Mouse (Mus musculus) layer of hippocampus, postnatal 14 days (tissue): ENCODE measurements around the gene Tm9sf4. TPM values are rescaled to one million over a fixed set of nuclear protein-coding genes. Genes with fewer than 3 reads are reported as not detected.

Source experiments
- DNase-seq, 2 experiments: peaks; one replicate each; pipeline ENCODE4 v3.0.0; 2021 to 2022; ENCODE audit warnings: low spot score in 2 of 2, mixed read lengths in 1 of 2
- total RNA-seq, 2 experiments: library from RNA; stranded (reverse); gene quantifications; 2 replicates each; pipeline ENCODE4 v1.2.3; 2021

Tm9sf4 gene
- total RNA-seq, 2 experiments from 2014 or later: 93.0 to 93.3 TPM

DNA sequence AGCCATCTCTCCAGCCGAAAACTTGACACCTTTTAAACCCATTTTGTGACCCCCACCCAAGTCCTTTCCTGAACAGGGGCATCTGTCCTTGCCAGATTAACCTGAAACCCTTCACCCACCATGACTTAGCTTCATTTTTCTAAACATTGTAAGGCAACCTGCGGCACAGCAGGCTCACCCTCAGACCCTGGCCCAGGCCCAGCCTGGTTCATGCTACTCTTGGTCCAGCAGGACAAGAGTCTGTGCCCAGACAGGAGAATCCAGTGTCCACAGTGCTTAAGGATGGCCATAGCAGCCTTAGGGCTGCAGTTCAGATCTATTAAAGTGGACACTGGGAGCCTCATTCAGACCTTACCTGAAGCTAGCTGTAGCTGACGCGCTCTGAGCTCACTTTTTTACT lies 52.2 kb downstream of the Tm9sf4 start:
- DNase-seq: no peak

DNA sequence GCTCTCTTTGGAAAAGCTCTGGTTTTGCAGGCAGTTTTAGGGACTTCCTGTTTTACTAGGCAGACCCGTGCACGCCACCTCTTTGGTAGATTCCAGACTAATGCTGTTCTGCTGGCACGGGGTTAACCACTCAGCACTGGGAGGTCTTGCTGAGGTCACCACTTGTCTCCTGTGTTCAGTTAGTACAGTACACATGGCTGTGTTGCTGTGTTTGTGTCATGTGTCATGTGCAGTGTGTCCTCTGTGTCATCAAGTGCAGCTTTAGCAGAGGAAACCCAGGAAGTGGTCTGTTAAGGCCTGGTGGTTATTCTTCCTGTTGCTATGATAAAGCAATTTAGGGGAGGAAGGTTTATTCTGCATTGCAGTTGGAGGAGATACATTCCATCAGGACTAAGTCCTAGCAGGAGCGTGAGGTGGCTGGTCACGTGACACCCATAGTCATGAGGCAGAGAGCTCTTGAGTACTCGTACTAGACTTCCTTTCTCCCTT lies 53.7 kb downstream of the Tm9sf4 start:
- DNase-seq: no peak

GRCm38 (mm10) chr2:153215421-153215820 lies 54.3 kb downstream of the Tm9sf4 start:
- DNase-seq: no peak

DNA sequence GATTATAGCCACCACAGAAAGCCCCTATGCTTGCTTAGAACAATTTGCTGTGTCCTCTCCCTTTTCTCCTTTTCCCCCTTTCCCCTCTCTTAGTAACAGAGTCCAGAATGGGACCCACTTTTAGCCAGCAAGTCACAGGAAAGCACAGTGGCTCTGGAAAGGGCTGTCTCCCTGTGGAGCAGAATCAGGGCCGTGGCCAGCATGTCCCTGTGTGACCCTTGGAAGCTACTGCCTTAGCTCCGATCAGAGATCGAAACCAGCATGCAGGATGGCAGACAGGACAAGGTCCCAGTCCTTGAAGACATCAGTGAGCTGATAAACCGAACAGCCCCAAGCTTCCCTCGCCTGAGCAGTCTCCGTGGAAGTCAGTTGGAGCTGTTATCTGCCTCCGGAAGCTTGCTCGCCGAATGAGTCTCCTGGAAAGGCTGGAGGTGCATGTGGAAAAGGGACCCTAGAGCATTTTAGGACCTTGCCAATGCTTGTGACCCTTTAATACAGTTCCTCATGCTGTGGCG lies 56.8 kb downstream of the Tm9sf4 start:
- no peak for DNase-seq

DNA sequence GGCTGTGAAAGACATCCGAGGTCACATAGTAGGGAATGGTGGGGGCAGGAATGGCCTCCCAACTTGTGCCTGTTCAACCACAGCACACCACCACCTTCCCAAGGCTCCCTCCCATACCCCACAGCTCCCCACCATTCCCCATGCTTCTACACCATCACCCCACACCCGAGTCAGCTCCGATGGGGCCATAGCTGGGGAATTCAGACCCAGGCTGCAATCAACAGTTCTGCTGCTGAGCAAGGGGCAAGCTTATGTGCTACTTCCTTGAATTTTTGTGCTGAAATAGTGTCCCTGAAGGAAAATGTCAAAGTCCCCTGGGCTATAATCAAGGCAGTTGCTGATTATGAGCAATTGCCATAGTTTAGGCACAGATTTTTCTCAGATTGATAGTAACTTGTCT lies 57.4 kb downstream of the Tm9sf4 start:
- no peak for DNase-seq

DNA sequence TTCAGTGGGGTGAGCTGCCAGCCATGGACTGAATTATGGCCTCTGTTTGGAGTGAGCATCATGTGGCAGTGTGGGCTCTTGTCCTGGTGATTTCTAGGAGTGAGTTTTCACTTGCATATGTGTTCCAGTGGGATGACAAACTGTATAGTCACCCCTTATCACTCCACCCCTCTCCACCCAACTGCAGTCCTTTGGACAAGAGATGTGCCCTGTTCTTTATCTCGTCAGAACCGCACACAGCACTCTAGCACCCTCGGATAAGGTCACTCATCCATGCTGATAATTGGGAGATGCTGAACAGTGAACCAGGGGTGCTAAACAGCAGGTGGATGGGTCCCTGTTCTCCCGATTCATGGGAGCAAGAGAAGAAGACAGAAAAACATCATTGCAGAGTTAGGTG lies 60.5 kb downstream of the Tm9sf4 start:
- no peak for DNase-seq

DNA sequence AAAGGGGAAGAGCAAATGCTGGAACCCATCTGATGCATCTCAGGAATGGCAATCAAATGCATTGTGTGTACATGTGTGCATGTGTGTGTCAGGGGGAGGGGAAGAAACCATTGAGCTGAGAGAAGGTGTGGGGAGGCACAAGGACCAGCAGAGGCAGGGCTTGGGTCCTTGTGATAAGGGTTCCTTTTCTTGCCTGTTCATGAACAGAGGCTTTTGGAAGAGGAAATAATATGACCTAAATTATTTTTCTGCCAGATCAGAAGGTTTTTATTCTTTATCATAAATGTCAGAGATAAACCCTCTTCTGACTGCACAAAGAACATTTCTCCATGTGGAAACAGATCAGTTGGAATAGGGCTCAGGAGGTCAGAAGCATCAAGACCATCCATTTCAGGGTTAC lies 61.0 kb downstream of the Tm9sf4 start:
- no peak for DNase-seq

GRCm38 (mm10) chr2:153222566-153222965 lies 61.5 kb downstream of the Tm9sf4 start:
- DNase-seq: no peak

GRCm38 (mm10) chr2:153224946-153225594 lies 64.0 kb downstream of the Tm9sf4 start, which contains the start of gene Tspyl3:
Gene Tspyl3 (minus strand): TSS chr2:153225441.
- peak; percentile 59 to 63 for DNase-seq

- no peak for DNase-seq
Measured at GRCm38 (mm10) chr2:153225595-153225953, 64.5 kb downstream of the Tm9sf4 start.

- no peak for DNase-seq
Measured at GRCm38 (mm10) chr2:153227959-153228358, 66.9 kb downstream of the Tm9sf4 start.

GRCm38 (mm10) chr2:153228523-153228922 lies 67.4 kb downstream of the Tm9sf4 start:
- DNase-seq: no peak

DNA sequence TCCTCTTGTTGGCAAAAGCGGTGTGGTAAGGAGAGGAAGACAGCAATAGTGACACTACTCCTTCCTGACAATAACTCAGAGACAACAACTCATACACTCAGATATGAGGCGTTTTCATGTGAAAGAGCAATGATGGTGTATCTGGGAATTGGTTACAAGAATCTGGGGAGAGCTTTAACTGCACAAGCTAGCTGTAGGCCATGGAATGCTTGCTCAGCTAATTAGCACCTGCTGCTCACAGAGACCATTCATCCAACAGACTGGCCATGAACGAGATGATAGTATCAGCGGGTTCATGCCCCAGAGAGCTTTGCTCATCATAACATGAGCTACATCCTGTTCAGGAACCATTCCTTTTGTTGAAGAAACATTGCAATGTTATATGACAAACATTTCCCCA lies 76.1 kb downstream of the Tm9sf4 start:
- no peak for DNase-seq

- DNase-seq: no peak
Measured at GRCm38 (mm10) chr2:153237891-153238290, 76.8 kb downstream of the Tm9sf4 start.

- DNase-seq: no peak
Measured at GRCm38 (mm10) chr2:153238406-153238805, 77.3 kb downstream of the Tm9sf4 start.

DNA sequence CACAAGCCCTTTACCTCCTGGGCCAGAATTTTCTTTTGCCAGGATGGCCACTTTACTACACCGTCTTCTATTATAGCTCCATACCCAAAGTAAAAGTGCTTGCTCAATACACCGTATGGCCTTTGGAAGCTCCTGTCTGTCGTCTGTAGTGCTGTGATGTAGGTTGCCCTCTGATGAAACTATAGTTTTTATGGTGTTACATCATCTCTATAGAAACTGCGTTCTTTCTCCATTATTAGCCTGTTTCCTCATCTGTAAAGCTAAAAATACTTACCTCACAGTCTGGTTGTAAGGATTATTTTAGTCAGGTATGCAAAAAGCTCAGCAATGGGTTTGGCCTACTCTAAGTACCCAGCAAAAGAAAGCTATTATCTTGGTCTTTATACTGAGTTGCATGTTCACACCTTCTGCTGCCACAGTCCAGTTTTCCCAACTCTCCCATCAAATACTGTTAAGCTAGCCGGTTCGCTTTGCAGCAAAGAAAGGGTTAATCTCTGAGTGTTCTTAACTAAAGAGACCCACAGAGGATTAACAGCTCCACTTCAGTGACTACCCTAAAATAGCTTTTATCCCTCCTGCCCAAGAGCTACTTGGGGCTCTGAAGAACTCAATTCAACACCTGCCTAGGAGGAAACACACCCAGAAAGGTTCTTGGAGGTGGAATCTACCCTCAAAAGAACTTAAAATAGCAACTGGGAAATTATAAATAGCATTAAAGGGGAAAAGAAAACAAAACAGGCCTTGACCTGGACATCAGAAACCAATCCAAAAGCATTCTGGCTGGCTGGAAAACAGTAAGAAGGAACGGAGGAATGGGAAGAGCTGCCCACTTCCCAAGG lies 78.1 kb downstream of the Tm9sf4 start:
- no peak for DNase-seq

DNA sequence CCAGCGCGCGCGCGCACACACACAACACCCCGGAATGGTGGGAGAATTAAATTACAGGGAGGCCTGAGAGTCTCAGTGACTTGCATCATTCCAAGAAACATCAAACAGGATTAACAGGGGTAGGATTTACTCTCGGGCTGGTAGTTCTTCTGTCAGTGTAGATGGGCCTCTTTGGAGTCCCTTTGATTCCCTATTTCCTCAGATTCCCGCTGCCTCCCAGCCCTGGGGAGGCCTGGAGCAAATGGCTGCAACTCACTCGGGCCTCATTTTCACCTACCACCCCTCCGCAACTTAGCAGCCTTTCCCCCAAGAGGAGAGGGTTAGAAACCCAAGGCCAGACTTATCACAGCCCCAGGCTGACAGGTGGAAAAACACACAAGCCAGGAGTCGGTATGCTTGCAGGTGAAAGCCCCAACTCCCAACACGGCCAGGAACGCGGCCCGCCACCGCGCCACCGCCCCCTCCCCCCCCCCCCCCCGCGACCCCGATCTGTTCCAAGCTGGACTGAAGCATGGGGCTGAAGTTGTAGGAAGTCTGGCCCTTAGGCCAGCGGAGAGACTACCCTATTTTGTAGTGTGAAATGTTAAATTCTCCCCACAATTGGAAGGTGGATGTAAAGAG lies 78.9 kb downstream of the Tm9sf4 start:
- no peak for DNase-seq

DNA sequence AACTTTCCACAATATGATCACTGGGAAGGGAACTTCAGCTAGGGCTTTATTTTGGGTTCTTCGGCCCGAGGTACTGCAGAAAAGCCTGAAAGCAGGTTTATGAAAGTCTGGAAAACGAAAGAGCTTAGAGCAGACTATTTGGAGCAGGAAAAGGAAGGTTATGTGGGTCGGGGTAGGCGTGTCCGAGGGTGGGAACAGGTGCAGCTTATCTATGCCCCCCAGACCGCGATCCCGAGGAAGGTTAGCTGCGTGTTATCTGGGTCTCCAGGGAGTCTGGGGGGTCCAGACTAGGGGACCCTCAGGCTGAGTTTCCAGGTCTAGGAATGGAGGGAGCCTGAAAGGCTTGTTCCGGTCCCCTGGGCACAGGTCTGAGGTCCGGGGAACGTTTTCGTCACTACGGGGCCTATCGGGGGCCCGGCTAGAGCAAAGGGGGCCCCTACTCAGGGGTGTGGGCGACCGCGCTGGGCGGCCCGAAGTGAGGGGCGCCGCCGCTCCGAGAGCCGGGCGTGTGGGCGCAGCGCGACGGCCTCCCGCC lies 79.7 kb downstream of the Tm9sf4 start:
- DNase-seq: no peak

DNA sequence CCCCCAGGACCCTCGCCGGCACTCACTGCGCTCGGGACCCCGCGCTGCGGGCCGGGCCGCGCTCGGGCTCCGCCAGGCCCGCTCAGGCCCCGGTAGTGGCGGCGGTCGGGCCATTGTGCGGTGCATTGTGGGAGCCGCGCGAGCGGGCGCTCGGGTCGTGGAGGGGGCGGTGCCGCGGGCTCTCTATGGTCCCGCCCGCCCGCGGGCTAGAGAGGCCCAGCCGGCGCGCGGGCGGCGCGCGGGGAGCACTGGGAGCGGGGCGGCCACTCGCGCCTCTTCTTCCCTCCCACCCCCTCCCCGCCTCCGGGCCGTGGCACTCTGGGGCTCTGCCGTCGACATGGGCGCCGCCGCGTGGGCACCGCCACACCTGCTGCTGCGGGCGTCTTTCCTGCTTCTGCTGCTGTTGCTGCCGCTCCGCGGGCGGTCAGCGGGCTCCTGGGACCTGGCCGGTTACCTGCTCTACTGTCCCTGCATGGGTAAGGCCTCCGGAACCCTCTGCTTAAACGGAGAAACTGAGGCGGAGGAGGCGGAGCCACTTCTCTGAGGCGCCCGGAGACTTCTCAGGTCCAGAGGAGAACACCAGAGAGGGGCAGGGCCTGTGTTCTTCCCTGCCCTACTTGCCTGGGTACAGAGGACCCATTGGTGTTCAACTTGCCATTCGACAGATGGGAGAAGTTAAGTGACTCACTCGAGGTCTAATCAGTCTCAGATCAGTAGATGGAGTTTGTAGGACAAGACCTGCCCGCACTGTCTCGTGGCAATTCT lies 80.3 kb downstream of the Tm9sf4 start, which contains the start of the genes Plagl2 and Pofut1:
Plagl2 (minus strand) TSS at position 177 of the 765 bp plus-strand sequence.
Pofut1 (plus strand) TSS at position 284 of the 765 bp plus-strand sequence.
- peak; percentile 77 to 90 for DNase-seq

DNA sequence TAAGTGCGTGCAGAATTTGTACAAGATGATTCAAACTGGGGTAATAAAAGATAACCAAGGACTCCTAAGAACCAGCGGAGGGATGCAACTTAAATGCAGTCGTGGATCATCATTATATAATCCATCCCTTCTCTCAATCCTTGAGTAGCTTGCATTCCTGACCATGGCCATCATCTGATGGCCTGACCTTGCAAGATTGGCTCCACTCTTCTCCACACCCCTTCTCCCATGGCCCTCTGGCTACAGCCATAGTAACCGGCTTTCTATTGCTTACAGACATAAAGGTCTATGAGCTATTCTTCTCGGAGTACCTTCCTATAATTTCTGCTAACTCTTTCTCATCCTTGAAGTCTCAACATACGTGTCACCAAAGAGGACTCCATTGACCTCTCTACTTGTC lies 81.1 kb downstream of the Tm9sf4 start:
- no peak for DNase-seq

DNA sequence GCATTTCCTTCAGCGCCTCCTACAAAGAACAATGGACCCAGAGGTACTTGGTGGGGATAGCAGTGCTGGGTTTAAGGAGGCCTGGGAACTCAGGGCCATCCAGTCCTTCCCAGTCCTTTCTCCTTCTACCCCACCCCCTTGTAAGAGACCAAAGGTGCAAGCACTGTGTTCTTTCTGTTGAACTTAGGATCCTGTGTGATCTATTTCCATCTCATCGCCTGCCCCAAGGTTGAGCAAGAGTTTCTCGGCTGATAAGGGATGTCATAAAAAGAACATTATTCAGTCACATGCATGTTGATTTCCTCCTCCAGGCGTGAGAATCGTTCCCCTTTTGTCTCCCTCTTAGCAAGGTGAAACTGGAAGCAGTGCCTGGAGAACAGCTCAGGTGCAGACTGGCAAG lies 88.6 kb downstream of the Tm9sf4 start:
- no peak for DNase-seq
